Mouse (Mus musculus) ES-Bruce4 (cell line): Measurements from ENCODE around the gene Fam192a. TPM values are rescaled to one million over a fixed set of nuclear protein-coding genes. Genes with fewer than 3 reads are reported as not detected.

Source experiments
- H3K27ac ChIP-seq: 2 replicates; pipeline ENCODE4 v1.5.1; 2012; ENCODE audit warnings: low read length, inconsistent platforms; ENCODE audit not compliant: insufficient read depth
- H3K27me3 ChIP-seq: 2 replicates; pipeline ENCODE4 v1.6.1; 2012; ENCODE audit warnings: mild to moderate bottlenecking, low read length, inconsistent platforms; ENCODE audit not compliant: control insufficient read depth, poor library complexity, insufficient read depth, severe bottlenecking
- H3K36me3 ChIP-seq: 2 replicates; pipeline ENCODE4 v1.6.1; 2012; ENCODE audit warnings: inconsistent platforms, mild to moderate bottlenecking, low read length, moderate library complexity; ENCODE audit not compliant: control insufficient read depth, poor library complexity, insufficient read depth, severe bottlenecking
- H3K4me1 ChIP-seq: one replicate; pipeline ENCODE4 v1.8.1; 2011; ENCODE audit warnings: low read length; ENCODE audit not compliant: control insufficient read depth, insufficient read depth
- H3K4me3 ChIP-seq: 2 replicates; pipeline ENCODE4 v1.5.1; 2011; ENCODE audit warnings: low read depth, mild to moderate bottlenecking, low read length
- H3K9ac ChIP-seq: 2 replicates; pipeline ENCODE4 v1.6.1; 2012; ENCODE audit warnings: low read depth, mild to moderate bottlenecking, inconsistent platforms; ENCODE audit not compliant: poor library complexity, severe bottlenecking
- H3K9me3 ChIP-seq: replicated peaks from 2 replicates; pipeline ENCODE4 v1.6.1; 2012; ENCODE audit warnings: mild to moderate bottlenecking, low read length, inconsistent platforms; ENCODE audit not compliant: control insufficient read depth, poor library complexity, insufficient read depth, severe bottlenecking
- CTCF ChIP-seq: IDR thresholded peaks from one replicate; pipeline ENCODE4 v1.8.1; 2011; ENCODE audit warnings: low read depth, low read length
- EP300 ChIP-seq: IDR thresholded peaks from 2 replicates; pipeline ENCODE4 v1.6.1; 2011; ENCODE audit warnings: low read depth, low read length; ENCODE audit not compliant: insufficient read depth
- POLR2A ChIP-seq: IDR thresholded peaks from one replicate; pipeline ENCODE4 v1.8.1; 2011; ENCODE audit warnings: low read length; ENCODE audit not compliant: insufficient read depth
- polyA plus RNA-seq: library from polyadenylated mRNA; stranded (reverse); fragments of >200 nt; gene quantifications from 2 replicates; pipeline ENCODE4 v1.2.4, GENCODE M21; 2011; ENCODE audit warnings: low read depth; ENCODE audit not compliant: missing spikeins, insufficient read depth, insufficient read length

Gene Fam192a
- polyA plus RNA-seq, 1 experiment: 93.9 TPM

DNA sequence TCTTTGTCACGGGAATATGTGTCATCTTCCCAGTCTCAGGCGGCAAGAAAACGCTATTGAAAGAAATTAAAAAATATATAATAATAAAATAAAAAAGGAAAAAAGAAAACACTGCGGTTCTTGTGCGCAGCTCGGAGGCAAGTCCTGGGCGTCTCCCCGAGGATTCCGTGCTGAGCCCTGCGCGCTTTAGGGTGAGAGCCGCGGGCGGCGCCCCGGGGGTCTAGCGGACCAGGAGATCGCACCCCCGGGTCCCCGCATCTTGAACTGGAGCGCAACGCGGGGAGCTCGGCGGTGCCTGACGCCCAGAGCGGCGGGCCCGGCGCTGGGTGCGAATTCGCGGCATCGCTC lies 69.3 kb downstream of the Fam192a start:
- Histone ChIP-seq H3K9ac (peak overlapping the region; percentile 85), H3K27me3 (peaks cover 19% of the 10 kb centered on the region), H3K9me3 (no peaks in the 10 kb centered on the region), H3K4me1 (no peaks in the 10 kb centered on the region), H3K27ac (no peak overlapping the region), H3K36me3 (no peaks in the 10 kb centered on the region), H3K4me3 (peak overlapping the region; percentile 56)
- TF ChIP-seq CTCF (no peak), POLR2A (no peak), EP300 (no peak)

DNA sequence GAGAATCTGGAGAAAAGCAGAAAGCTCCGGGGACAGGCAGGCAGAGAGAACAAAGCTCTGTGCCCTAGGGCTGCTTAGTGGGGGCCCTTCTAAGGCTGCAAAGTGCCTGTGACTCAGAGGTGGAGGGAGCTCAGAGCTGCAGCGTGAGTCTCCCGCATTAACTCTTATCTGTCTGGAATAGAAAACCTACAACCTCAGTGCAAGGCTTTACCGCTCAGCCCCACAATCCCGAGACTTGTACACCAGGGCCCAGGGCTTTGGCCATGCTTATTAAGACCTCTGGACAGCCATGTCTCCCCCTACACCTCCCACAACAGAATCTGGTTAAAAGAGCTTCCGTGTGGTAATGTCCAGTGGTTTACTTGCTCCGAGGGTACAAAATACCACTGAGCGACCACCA lies 69.8 kb downstream of the Fam192a start:
- peaks cover 19% of the 10 kb centered on the region for H3K27me3 ChIP-seq
- H3K27ac ChIP-seq: no peak overlapping the region

DNA sequence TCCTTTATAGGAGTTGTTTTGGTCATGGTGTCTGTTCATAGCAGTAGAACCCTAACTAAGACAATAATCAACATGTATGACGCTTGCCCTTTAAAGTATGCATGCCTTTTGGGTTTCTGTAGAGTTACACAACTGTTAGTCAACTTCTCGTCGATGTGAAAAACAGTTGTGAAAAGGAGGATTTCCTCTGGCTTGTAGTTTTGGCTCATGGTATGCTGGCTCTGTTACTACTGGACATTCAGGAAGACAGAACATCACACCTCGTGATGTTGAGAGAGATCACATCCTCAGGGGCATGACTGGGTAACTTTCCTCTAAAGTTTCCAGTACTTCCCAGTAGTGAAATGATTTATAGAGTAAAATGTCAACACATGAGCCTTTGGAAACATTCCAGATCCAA lies 71.2 kb downstream of the Fam192a start:
- Histone ChIP-seq H3K4me3 (no peak overlapping the region), H3K27ac (no peak overlapping the region), H3K27me3 (peaks cover 19% of the 10 kb centered on the region), H3K9ac (no peak overlapping the region), H3K4me1 (no peaks in the 10 kb centered on the region), H3K36me3 (no peaks in the 10 kb centered on the region), H3K9me3 (no peaks in the 10 kb centered on the region)
- TF ChIP-seq CTCF (no peak), EP300 (no peak), POLR2A (no peak)

More for the DNA sequence above, 69.8 kb downstream of the Fam192a start:
- H3K9me3 ChIP-seq: no peaks in the 10 kb centered on the region
- H3K9ac ChIP-seq: peak overlapping the region; percentile 85
- TF ChIP-seq EP300 (no peak), CTCF (no peak), POLR2A (no peak)
- no peaks in the 10 kb centered on the region for H3K36me3 ChIP-seq
- H3K4me3 ChIP-seq: peak overlapping the region; percentile 56
- H3K4me1 ChIP-seq: no peaks in the 10 kb centered on the region

DNA sequence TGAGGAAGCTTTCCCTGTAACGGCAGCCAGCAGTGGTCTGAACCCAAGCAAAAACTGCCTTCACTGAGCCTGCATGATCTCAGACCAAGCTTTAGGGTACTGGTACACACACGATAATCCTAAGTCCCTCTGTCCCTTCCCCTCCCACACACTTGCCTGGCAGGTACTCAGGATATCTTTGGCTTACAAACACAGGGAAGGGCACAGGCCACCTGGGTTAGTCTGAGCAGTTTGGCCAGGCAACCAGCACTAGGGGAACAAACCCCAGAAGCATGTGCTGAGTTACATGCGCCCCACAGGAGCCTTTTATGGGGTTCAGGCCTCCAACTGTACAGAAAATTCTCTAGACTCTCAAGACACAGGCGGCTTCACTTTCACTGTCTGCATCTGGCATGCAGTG lies 71.9 kb downstream of the Fam192a start:
- Histone ChIP-seq H3K36me3 (no peaks in the 10 kb centered on the region), H3K27me3 (peaks cover 19% of the 10 kb centered on the region), H3K9ac (no peak overlapping the region), H3K27ac (no peak overlapping the region), H3K4me3 (no peak overlapping the region), H3K9me3 (no peaks in the 10 kb centered on the region), H3K4me1 (no peaks in the 10 kb centered on the region)
- TF ChIP-seq EP300 (no peak), CTCF (no peak), POLR2A (no peak)

DNA sequence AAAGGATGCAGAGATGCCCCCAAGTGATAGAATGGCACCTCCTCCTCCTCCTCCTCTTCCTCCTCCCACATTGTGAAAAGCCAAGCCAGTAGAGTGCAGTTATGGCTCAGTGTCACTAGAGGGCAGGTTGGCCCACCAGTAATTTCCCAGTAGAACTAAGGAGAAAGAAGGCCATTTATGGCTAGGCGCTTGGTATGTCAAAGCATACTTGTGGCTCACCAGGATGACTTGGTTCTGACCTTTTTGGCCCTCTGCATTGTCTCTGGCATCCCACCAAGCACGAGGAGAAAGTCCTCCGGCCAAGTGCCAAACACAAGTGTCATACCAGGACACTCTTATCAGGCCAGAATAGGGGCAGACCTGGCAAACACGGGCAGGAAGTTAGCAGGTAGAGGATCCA lies 73.6 kb downstream of the Fam192a start:
- no peaks in the 10 kb centered on the region for H3K36me3 ChIP-seq
- TF ChIP-seq POLR2A (no peak), CTCF (peak; percentile 55), EP300 (no peak)
- H3K9me3 ChIP-seq: no peaks in the 10 kb centered on the region
- peaks cover 13% of the 10 kb centered on the region for H3K27me3 ChIP-seq
- H3K27ac ChIP-seq: no peak overlapping the region
- no peaks in the 10 kb centered on the region for H3K4me1 ChIP-seq
- no peak overlapping the region for H3K9ac ChIP-seq
- H3K4me3 ChIP-seq: no peak overlapping the region

DNA sequence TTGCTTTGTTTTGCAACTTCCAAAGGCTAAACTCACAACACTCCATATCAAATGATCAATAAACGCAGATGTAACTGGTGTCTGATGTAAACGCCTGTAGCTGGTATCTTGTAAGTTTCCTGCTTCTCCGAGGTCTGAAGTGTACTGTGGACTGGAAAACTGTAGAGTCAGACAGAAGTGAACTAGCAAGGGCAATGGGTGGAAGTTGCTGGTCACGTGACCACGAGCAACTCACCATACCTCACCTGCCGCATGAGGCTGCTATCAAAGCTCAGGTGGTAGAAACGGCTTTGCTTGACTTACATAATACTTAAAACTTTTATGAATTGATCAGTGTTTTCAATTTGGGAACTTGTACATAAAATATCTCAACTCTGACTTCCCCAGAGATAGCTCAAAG lies 74.6 kb downstream of the Fam192a start:
- Histone ChIP-seq H3K4me1 (no peaks in the 10 kb centered on the region), H3K27ac (no peak overlapping the region), H3K27me3 (peaks cover 3% of the 10 kb centered on the region; the same call in 1 of the 2 replicates), H3K36me3 (no peaks in the 10 kb centered on the region), H3K4me3 (no peak overlapping the region), H3K9me3 (no peaks in the 10 kb centered on the region), H3K9ac (no peak overlapping the region)
- TF ChIP-seq CTCF (no peak), EP300 (no peak), POLR2A (no peak)
